Mouse (Mus musculus): ENCODE data around the gene Tnfaip8l3.

DNA sequence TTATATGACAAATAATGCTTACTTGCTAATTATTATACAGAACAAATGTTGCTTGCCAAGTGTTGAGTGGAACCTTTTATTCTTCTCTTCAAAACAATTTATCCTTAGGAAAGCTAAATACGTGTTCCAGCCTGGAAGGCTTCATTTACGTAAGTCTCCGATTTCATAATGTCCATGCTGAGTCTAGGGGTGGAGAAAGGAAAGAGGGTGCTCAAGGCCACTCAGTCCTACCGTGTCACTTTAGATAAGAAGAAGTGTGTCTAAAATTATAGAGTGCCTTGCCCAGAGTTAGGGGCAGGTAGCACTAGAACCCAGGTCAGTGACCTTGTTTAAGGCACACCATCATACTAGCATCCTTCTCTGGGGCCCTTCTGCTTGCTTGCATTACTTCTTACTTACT lies 5.5 kb upstream of the Tnfaip8l3 start:
- TF ChIP-seq CTCF (IDR thresholded peaks at IDR 0.05; ENCODE audit: low read depth, low read length) (no peak), POLR2A (IDR thresholded peaks at IDR 0.05; ENCODE audit: insufficient read depth, low read length) (no peak), EP300 (IDR thresholded peaks at IDR 0.05; ENCODE audit: insufficient read depth, low read depth, low read length) (no peak)

Data from ES-Bruce4 (cell line).